Mouse (Mus musculus): ENCODE results near the gene Cabin1. TPM values are rescaled to one million over a fixed set of nuclear protein-coding genes. Genes with fewer than 3 reads are reported as not detected.

The Cabin1 gene
- total RNA-seq, 1 experiment: 59.0 TPM

- TF ChIP-seq MAFK (IDR thresholded peaks at IDR 0.05; ENCODE audit: insufficient read depth, low read depth, low read length) (no peak), ZC3H11A (IDR thresholded peaks at IDR 0.05; ENCODE audit: borderline replicate concordance, low read depth, low read length) (no peak), ZNF384 (IDR thresholded peaks at IDR 0.05; ENCODE audit: low read depth, low read length) (no peak)
- H3K9ac ChIP-seq (ENCODE audit: insufficient read depth, low read depth, low read length, poor library complexity, severe bottlenecking): no peak overlapping the region
- H3K27ac ChIP-seq (ENCODE audit: insufficient read depth, low read depth, low read length, poor library complexity, severe bottlenecking): no peak overlapping the region
- DNase-seq (ENCODE audit: low read depth, low spot score): no peak
- no peaks in the 10 kb centered on the region for H3K9me3 ChIP-seq (ENCODE audit: control insufficient read depth, insufficient read depth, low read depth, low read length)
- no peak overlapping the region; a peak in 1 of 4 replicates for H3K4me3 ChIP-seq (ENCODE audit: insufficient read depth in 1 of 2, low read depth in 1 of 2, low read length in 2 of 2, poor library complexity in 1 of 2, severe bottlenecking in 1 of 2)
- in situ Hi-C loops (cut with MboI; ENCODE audit: low sequenced_read_pairs in 2 of 2, unreplicated experiment in 2 of 2): no loop called here
- peaks cover 7% of the 10 kb centered on the region; the same call in 1 of the 2 replicates for H3K36me3 ChIP-seq (ENCODE audit: control insufficient read depth, insufficient read depth, low read length, poor library complexity, severe bottlenecking)
- peaks cover 0 to 37% of the 10 kb centered on the region in 2 experiments; a peak in 3 of 4 replicates for H3K4me1 ChIP-seq (ENCODE audit: control insufficient read depth in 2 of 2, insufficient read depth in 2 of 2, low read length in 2 of 2, poor library complexity in 1 of 2)
Observed at GRCm38 (mm10) chr10:75642436-75642835, 121.7 kb downstream of the Cabin1 start.

- in situ Hi-C loops (cut with MboI; ENCODE audit: low sequenced_read_pairs in 2 of 2, unreplicated experiment in 2 of 2): no loop called here
- no peak for DNase-seq (ENCODE audit: low read depth, low spot score)
- no peak overlapping the region for H3K4me3 ChIP-seq (ENCODE audit: insufficient read depth in 1 of 2, low read depth in 1 of 2, low read length in 2 of 2, poor library complexity in 1 of 2, severe bottlenecking in 1 of 2)
- peaks cover 3% of the 10 kb centered on the region; the same call in 1 of the 2 replicates for H3K36me3 ChIP-seq (ENCODE audit: control insufficient read depth, insufficient read depth, low read length, poor library complexity, severe bottlenecking)
- no peak overlapping the region for H3K9ac ChIP-seq (ENCODE audit: insufficient read depth, low read depth, low read length, poor library complexity, severe bottlenecking)
- TF ChIP-seq ZNF384 (IDR thresholded peaks at IDR 0.05; ENCODE audit: low read depth, low read length) (no peak), ZC3H11A (IDR thresholded peaks at IDR 0.05; ENCODE audit: borderline replicate concordance, low read depth, low read length) (no peak), HCFC1 (IDR thresholded peaks at IDR 0.05; ENCODE audit: borderline replicate concordance, insufficient read depth, low read length) (no peak), MAFK (IDR thresholded peaks at IDR 0.05; ENCODE audit: insufficient read depth, low read depth, low read length) (no peak), CHD2 (IDR thresholded peaks at IDR 0.05; ENCODE audit: low read depth, low read length) (no peak)
- H3K9me3 ChIP-seq (ENCODE audit: control insufficient read depth, insufficient read depth, low read depth, low read length): no peaks in the 10 kb centered on the region
- peaks cover 0 to 43% of the 10 kb centered on the region in 2 experiments; a peak in 3 of 4 replicates for H3K4me1 ChIP-seq (ENCODE audit: control insufficient read depth in 2 of 2, insufficient read depth in 2 of 2, low read length in 2 of 2, poor library complexity in 1 of 2)
- no peak overlapping the region for H3K27ac ChIP-seq (ENCODE audit: insufficient read depth, low read depth, low read length, poor library complexity, severe bottlenecking)
Observed at GRCm38 (mm10) chr10:75641721-75642222, 122.4 kb downstream of the Cabin1 start.

DNA sequence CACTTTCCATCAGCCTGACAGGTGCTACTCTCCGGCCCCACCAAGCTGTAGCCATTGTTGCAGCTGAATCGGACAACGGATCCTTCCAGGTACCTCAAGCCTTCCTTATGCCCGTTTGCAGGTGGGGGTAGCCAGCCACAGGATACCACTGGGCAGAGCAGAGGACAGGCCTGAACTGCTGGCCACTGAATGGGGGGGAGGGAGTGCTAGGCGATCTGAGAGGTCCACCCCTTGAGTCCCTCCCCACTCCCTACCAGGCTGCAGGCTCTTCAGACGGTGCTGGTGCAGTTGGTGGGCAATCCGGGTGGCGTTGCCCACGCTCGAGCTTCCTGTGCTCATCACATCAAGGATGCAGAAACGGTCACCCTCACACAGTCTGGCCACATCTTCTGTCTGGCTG is 126.4 kb downstream of the Cabin1 start:
- H3K27ac ChIP-seq (ENCODE audit: insufficient read depth, low read depth, low read length, poor library complexity, severe bottlenecking): no peak overlapping the region
- DNase-seq (ENCODE audit: low read depth, low spot score): no peak
- H3K9me3 ChIP-seq (ENCODE audit: control insufficient read depth, insufficient read depth, low read depth, low read length): no peaks in the 10 kb centered on the region
- no peak overlapping the region for H3K4me3 ChIP-seq (ENCODE audit: insufficient read depth in 1 of 2, low read depth in 1 of 2, low read length in 2 of 2, poor library complexity in 1 of 2, severe bottlenecking in 1 of 2)
- peaks cover 3% of the 10 kb centered on the region; the same call in 1 of the 2 replicates for H3K36me3 ChIP-seq (ENCODE audit: control insufficient read depth, insufficient read depth, low read length, poor library complexity, severe bottlenecking)
- no peak for TF ChIP-seq HCFC1 (IDR thresholded peaks at IDR 0.05; ENCODE audit: borderline replicate concordance, insufficient read depth, low read length)
- no peak for TF ChIP-seq CHD2 (IDR thresholded peaks at IDR 0.05; ENCODE audit: low read depth, low read length)
- TF ChIP-seq ZNF384 (IDR thresholded peaks at IDR 0.05; ENCODE audit: low read depth, low read length): no peak
- no peak for TF ChIP-seq MAFK (IDR thresholded peaks at IDR 0.05; ENCODE audit: insufficient read depth, low read depth, low read length)
- TF ChIP-seq ZC3H11A (IDR thresholded peaks at IDR 0.05; ENCODE audit: borderline replicate concordance, low read depth, low read length): no peak
- H3K9ac ChIP-seq (ENCODE audit: insufficient read depth, low read depth, low read length, poor library complexity, severe bottlenecking): no peak overlapping the region
- in situ Hi-C loops (cut with MboI; ENCODE audit: low sequenced_read_pairs in 2 of 2, unreplicated experiment in 2 of 2): no loop called here
- peaks cover 3 to 37% of the 10 kb centered on the region in 2 experiments for H3K4me1 ChIP-seq (ENCODE audit: control insufficient read depth in 2 of 2, insufficient read depth in 2 of 2, low read length in 2 of 2, poor library complexity in 1 of 2)

DNA sequence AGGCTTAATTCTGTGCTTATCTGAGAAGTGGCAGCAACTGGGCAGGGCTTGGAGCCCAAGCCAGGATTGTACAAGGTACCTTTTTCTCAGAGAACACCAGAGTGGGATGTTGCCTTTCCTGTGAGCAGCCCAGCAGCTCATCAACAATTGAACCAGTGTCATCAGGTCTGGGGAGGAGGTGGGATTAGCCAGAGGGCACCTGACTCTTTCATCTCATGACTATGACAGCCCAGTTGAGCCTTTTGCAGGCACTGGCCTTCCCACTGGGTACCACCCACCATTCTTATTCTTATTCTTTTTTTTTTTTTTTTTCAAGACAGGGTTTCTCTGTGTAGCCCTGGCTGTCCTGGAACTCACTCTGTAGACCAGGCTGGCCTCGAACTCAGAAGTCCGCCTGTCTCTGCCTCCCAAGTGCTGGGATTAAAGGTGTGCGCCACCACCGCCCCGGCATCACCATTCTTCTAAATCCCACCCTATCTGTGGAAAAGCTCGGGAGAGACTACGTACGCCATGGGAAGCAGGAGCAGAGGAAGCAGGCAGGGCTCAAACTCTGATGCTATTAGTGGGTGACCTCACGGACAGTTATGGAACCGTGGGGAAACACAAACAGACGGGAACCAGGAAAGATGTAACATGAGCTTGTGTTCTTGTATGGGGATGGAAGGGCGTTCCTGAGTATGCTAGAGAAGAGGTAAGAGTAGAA is 127.9 kb downstream of the Cabin1 start:
- in situ Hi-C loops (cut with MboI; ENCODE audit: low sequenced_read_pairs in 2 of 2, unreplicated experiment in 2 of 2): no loop called here
- Histone ChIP-seq H3K9me3 (ENCODE audit: control insufficient read depth, insufficient read depth, low read depth, low read length) (no peaks in the 10 kb centered on the region), H3K36me3 (ENCODE audit: control insufficient read depth, insufficient read depth, low read length, poor library complexity, severe bottlenecking) (peaks cover 3% of the 10 kb centered on the region; the same call in 1 of the 2 replicates), H3K27ac (ENCODE audit: insufficient read depth, low read depth, low read length, poor library complexity, severe bottlenecking) (peak overlapping the region; percentile 50; the same call in 1 of the 2 replicates), H3K4me3 (ENCODE audit: insufficient read depth in 1 of 2, low read depth in 1 of 2, low read length in 2 of 2, poor library complexity in 1 of 2, severe bottlenecking in 1 of 2) (no peak overlapping the region), H3K4me1 (ENCODE audit: control insufficient read depth in 2 of 2, insufficient read depth in 2 of 2, low read length in 2 of 2, poor library complexity in 1 of 2) (peaks cover 3 to 27% of the 10 kb centered on the region in 2 experiments; a peak in 3 of 4 replicates), H3K9ac (ENCODE audit: insufficient read depth, low read depth, low read length, poor library complexity, severe bottlenecking) (no peak overlapping the region)
- DNase-seq (ENCODE audit: low read depth, low spot score): peak; percentile 54
- TF ChIP-seq HCFC1 (IDR thresholded peaks at IDR 0.05; ENCODE audit: borderline replicate concordance, insufficient read depth, low read length) (no peak), ZNF384 (IDR thresholded peaks at IDR 0.05; ENCODE audit: low read depth, low read length) (peak; percentile 83)
